Mouse (Mus musculus): ENCODE results near the gene Cachd1. TPM values are rescaled to one million over a fixed set of nuclear protein-coding genes. Genes with fewer than 3 reads are reported as not detected.

Cachd1 gene
- polyA plus RNA-seq (2012; rRNA removed), result 81.8 and 110 TPM in 2 replicates

DNA sequence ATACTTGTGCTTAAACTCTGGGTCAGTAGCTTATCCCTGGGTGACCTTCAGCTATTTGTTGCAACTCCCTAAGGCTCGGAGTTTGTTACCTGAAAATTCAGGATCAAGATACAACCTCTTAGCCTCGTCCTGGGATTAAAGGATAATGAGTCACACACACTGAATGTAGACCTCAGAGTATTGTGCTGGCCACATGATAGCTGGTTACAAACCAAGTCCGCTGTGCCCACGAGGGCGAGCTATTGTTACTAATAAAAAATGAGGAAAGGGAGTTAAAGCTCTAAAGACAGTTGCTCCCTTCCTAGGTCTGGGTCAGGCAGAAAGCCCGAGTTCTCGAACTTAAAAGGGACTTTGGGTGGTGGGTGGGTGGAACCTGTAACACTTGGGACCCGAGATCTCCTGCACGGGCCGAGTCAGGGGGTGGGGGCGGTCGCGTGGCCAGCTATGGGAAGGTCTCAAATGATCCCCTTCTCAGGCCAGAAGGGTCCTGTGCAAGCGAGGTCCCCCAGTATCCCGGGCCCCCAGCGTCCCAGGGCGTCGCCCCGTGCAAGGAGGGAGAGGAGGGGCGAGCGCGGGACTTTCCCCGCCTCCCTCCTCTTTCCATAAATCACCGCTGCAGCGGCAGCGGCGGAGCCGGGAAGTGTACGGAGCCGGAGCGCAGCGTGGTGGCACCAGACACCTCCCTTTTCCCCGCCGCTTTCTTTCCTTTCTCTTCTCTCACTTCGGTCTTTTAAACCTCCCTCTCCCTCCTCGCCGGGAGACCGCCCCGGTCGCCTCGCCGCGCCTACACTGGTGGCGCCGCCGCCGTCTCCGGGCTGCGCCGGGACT is at the start of gene Cachd1:
TSS of gene Cachd1 (plus strand) at position 633 of the 828 bp plus-strand sequence.

GRCm38 (mm10) chr4:101020596-101020995 is 244.1 kb downstream of the Cachd1 start, which contains the start of gene Gm10577:
Gm10577 (minus strand) TSS chr4:101020696.

GRCm38 (mm10) chr4:101068786-101069153 is 292.3 kb downstream of the Cachd1 start, which contains the start of gene Raver2:
Raver2 (plus strand) TSS chr4:101068983.

Other genes with a start within 250 kb of the Cachd1 start
- gene Gm10577, start 244.0 kb downstream of the Cachd1 start, polyA plus RNA-seq (2012; rRNA removed), result not detected in 2 replicates

All from ovary, adult 2 months (tissue).